Mouse (Mus musculus) embryonic facial prominence, embryonic 15.5 days (tissue): ENCODE data around the gene Hist2h3b. TPM values are rescaled to one million over a fixed set of nuclear protein-coding genes. Genes with fewer than 3 reads are reported as not detected.
"Not testable (repeated sequence)": the region's sequence is repeated elsewhere in the genome, so short reads cannot be mapped to it uniquely, and the experiment has no call there.

Experiments
- ATAC-seq: fragments of 200-750 bp; cut with Nextera tagmentation; 2 replicates; pipeline ENCODE4 v1.8.0; 2017; ENCODE audit warnings: low read depth, moderate TSS enrichment; ENCODE audit not compliant: insufficient number of reproducible peaks, low FRiP score, low TSS enrichment
- H3K27ac ChIP-seq: fragments of 300-500 bp; sonication (generic); replicated peaks from 2 replicates; pipeline ENCODE4 v1.5.1; 2015; ENCODE audit warnings: mild to moderate bottlenecking, inconsistent platforms
- H3K27me3 ChIP-seq: fragments of 300-500 bp; sonication (generic); 2 replicates; pipeline ENCODE4 v1.6.1; 2015; ENCODE audit warnings: inconsistent platforms
- H3K36me3 ChIP-seq: fragments of 300-500 bp; sonication (generic); 2 replicates; pipeline ENCODE4 v1.6.1; 2015; ENCODE audit warnings: mild to moderate bottlenecking, inconsistent platforms
- H3K4me1 ChIP-seq: fragments of 300-500 bp; sonication (generic); 2 replicates; pipeline ENCODE4 v1.6.1; 2015; ENCODE audit warnings: inconsistent platforms
- H3K4me2 ChIP-seq: fragments of 300-500 bp; sonication (generic); replicated peaks from 2 replicates; pipeline ENCODE4 v1.6.1; 2015; ENCODE audit warnings: mild to moderate bottlenecking, inconsistent platforms
- H3K4me3 ChIP-seq: fragments of 300-500 bp; sonication (generic); replicated peaks from 2 replicates; pipeline ENCODE4 v1.5.1; 2015; ENCODE audit warnings: mild to moderate bottlenecking, inconsistent platforms
- H3K9ac ChIP-seq: fragments of 300-500 bp; sonication (generic); 2 replicates; pipeline ENCODE4 v1.6.1; 2015; ENCODE audit warnings: inconsistent platforms
- H3K9me3 ChIP-seq: fragments of 300-500 bp; sonication (generic); replicated peaks from 2 replicates; pipeline ENCODE4 v1.6.1; 2016; ENCODE audit warnings: inconsistent platforms
- WGBS: fragments of 180-500 bp; shearing (Covaris S2); methylation state at CpG from one replicate; pipeline ENCODE4 v1.1.7; 2015; 5-methylcytosine and 5-hydroxymethylcytosine counted together
- polyA plus RNA-seq: library from polyadenylated mRNA; unstranded; fragments of >200 nt; fragmentation: Nextera tagmentation; extraction: Ambion mirVana; gene quantifications from 2 replicates; pipeline ENCODE4 v1.2.1, GENCODE M21; 2015

Hist2h3b gene
- polyA plus RNA-seq, 1 experiment from 2014 or later = 36.0 TPM

- Histone ChIP-seq H3K36me3 (no peaks in the 10 kb centered on the region), H3K27ac (peak overlapping the region; percentile 91), H3K4me3 (peak overlapping the region; percentile 32), H3K4me1 (peaks cover 34% of the 10 kb centered on the region), H3K27me3 (no peaks in the 10 kb centered on the region), H3K4me2 (peak overlapping the region; percentile 39), H3K9me3 (no peaks in the 10 kb centered on the region), H3K9ac (peak overlapping the region; percentile 18; the same call in 1 of the 2 replicates)
- WGBS = 76% methylated on average over 9 of the region's 9 CpGs
- ATAC-seq = no peak
These were observed 27.7 kb upstream of the Hist2h3b start for GRCm38 (mm10) chr3:96240799-96241197.

DNA sequence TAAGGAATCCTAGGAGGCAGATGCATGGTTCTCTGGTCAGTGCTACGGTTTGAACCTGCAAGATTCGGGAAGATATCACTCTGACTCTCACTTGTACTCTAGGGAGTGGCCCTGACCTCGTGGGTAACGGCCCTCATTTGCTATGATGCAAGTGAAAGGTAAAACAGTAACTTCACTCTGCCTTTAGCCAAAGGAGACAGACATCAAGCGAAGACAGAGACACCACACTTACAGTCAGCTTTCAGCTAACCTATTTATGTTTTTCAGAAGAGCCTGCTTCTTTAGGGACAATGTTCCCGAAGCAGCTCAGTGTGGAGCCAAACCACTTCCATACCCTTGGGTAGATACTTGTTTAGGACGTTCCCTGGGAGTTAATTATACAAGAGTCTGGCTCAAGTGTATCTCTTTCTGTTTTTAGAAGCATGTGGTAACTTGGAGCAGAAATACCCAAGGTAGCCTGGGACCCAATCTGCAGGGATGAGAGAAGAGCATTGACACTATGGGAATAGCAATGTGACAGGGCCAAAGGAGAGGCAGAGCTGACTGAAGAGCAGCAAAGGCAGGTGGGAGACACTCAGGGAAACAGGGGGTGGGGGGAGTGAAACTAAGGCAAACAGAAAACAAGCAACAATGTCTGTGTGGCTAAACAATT lies 24.4 kb upstream of the Hist2h3b start:
- Histone ChIP-seq H3K9me3 (no peaks in the 10 kb centered on the region), H3K4me1 (peaks cover 30% of the 10 kb centered on the region), H3K36me3 (no peaks in the 10 kb centered on the region), H3K27ac (peak overlapping the region; percentile 99), H3K9ac (0 out of 2 replicates have a peak overlapping the region, but pooled peaks have one; percentile 64), H3K4me3 (peak overlapping the region; percentile 54), H3K27me3 (no peaks in the 10 kb centered on the region), H3K4me2 (peak overlapping the region; percentile 60)
- ATAC-seq = no peak
- 75% methylated on average over 7 of the region's 7 CpGs for WGBS

- peak within 1 kb of the TSS; percentile 64 for H3K9ac ChIP-seq
- H3K27me3 ChIP-seq, H3K36me3 ChIP-seq, H3K9me3 ChIP-seq: not testable (repeated sequence)
- 0% methylated on average over 21 of the region's 88 CpGs for WGBS
- H3K4me2 ChIP-seq = peak within 1 kb of the TSS; percentile 60
- H3K4me3 ChIP-seq = peak within 1 kb of the TSS; percentile 54
- ATAC-seq = peak; percentile 88
- peak within 1 kb of the TSS; percentile 99 for H3K27ac ChIP-seq
- H3K4me1 ChIP-seq = peaks cover 31% of the 10 kb centered on the region
These were observed 23.2 kb upstream of the Hist2h3b start, which contains the start of gene Hist2h2aa1 for GRCm38 (mm10) chr3:96245003-96245886. Gene Hist2h2aa1 (plus strand): TSS chr3:96245497.

- Histone ChIP-seq H3K27ac (peak overlapping the region; percentile 83; the same call in 1 of the 2 replicates), H3K4me3 (peak overlapping the region; percentile 36), H3K4me1 (peaks cover 27% of the 10 kb centered on the region), H3K4me2 (0 out of 2 replicates have a peak overlapping the region, but pooled peaks have one; percentile 25)
- not testable (repeated sequence) for H3K36me3 ChIP-seq, H3K27me3 ChIP-seq, H3K9ac ChIP-seq, H3K9me3 ChIP-seq, ATAC-seq
- WGBS = under 1% methylated on average over 11 of the region's 21 CpGs
These were observed 22.4 kb upstream of the Hist2h3b start for GRCm38 (mm10) chr3:96246018-96246417.

GRCm38 (mm10) chr3:96246427-96246856 lies 22.0 kb upstream of the Hist2h3b start, which contains the start of gene Hist2h3c1:
Gene Hist2h3c1 (plus strand): TSS chr3:96246685.
- H3K27me3 ChIP-seq, H3K36me3 ChIP-seq, H3K9me3 ChIP-seq: not testable (repeated sequence)
- 0% methylated on average over 5 of the region's 47 CpGs for WGBS
- Histone ChIP-seq H3K27ac (peak within 1 kb of the TSS; percentile 83; the same call in 1 of the 2 replicates), H3K9ac (peak within 1 kb of the TSS; percentile 40), H3K4me1 (peaks cover 25% of the 10 kb centered on the region), H3K4me3 (peak within 1 kb of the TSS; percentile 41), H3K4me2 (peak within 1 kb of the TSS; percentile 44)
- peak; percentile 94 for ATAC-seq

- 1% methylated on average over 11 of the region's 11 CpGs for WGBS
- ATAC-seq = no peak
- Histone ChIP-seq H3K9me3 (no peaks in the 10 kb centered on the region), H3K4me2 (peak overlapping the region; percentile 44), H3K4me1 (peaks cover 22% of the 10 kb centered on the region), H3K36me3 (no peaks in the 10 kb centered on the region), H3K9ac (peak overlapping the region; percentile 40), H3K27me3 (no peaks in the 10 kb centered on the region), H3K27ac (0 out of 2 replicates have a peak overlapping the region, but pooled peaks have one; percentile 51), H3K4me3 (peak overlapping the region; percentile 41)
These were observed 20.9 kb upstream of the Hist2h3b start for GRCm38 (mm10) chr3:96247356-96248140.

DNA sequence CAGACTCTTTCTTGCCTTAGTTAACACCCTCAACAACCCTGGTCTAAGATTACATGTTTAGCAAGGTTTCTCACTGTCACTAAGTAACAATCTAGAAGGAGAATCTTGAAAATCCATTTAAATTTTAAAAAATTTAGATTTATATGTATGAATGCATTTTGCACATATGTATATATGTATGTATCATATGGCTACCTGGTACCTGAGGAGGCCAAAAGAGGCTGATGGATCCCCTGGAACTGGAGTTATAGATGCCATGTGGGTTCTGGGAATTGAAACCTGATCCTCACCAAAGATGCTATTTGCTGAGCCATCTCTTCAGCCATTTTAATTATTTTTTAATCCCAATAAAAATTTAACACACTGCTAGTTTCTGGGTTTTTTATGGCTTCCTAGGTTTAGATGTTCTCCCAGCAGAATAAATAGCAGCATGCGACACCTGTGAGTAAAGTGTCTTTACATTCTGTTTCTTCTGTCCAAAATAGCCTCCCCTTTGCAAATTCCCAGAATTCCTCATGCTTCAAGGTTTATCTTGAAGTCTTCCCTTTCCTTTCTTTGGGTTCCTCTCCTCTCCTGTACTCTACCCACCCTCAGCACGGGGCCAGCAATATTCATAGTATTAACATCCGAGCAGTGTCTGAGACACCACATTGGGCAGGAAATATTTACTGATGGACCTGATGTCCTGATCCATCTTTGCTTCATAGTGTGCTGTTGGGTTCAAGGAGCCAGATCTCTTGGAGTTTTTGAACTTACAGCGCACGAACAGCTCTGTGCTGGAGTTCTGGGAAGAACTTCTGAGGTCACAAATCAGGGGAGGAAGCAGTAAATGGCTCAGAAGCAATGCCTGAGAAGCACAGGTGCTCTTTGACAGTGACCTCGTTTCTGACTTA lies 20.1 kb upstream of the Hist2h3b start:
- Histone ChIP-seq H3K27me3 (no peaks in the 10 kb centered on the region), H3K9ac (no peak overlapping the region), H3K27ac (no peak overlapping the region), H3K9me3 (no peaks in the 10 kb centered on the region), H3K4me3 (peak overlapping the region; percentile 41), H3K36me3 (no peaks in the 10 kb centered on the region), H3K4me1 (peaks cover 19% of the 10 kb centered on the region), H3K4me2 (peak overlapping the region; percentile 44)
- ATAC-seq = no peak
- WGBS = 51% methylated on average over 6 of the region's 6 CpGs

- Histone ChIP-seq H3K36me3 (no peaks in the 10 kb centered on the region), H3K4me2 (peak overlapping the region; percentile 44), H3K4me3 (peak overlapping the region; percentile 41; the same call in 1 of the 2 replicates), H3K4me1 (peaks cover 17% of the 10 kb centered on the region), H3K27me3 (no peaks in the 10 kb centered on the region), H3K9me3 (no peaks in the 10 kb centered on the region), H3K27ac (no peak overlapping the region), H3K9ac (no peak overlapping the region)
- 53% methylated on average over 4 of the region's 4 CpGs for WGBS
- no peak for ATAC-seq
These were observed 19.5 kb upstream of the Hist2h3b start for GRCm38 (mm10) chr3:96249034-96249345.

GRCm38 (mm10) chr3:96250890-96251289 lies 17.6 kb upstream of the Hist2h3b start:
- no peak overlapping the region for H3K4me2 ChIP-seq
- ATAC-seq = no peak
- H3K36me3 ChIP-seq = no peaks in the 10 kb centered on the region
- H3K9ac ChIP-seq = no peak overlapping the region
- no peak overlapping the region for H3K4me3 ChIP-seq
- no peaks in the 10 kb centered on the region for H3K27me3 ChIP-seq
- no peak overlapping the region for H3K27ac ChIP-seq
- 49% methylated on average over 3 of the region's 3 CpGs for WGBS
- H3K9me3 ChIP-seq = no peaks in the 10 kb centered on the region
- peaks cover 15% of the 10 kb centered on the region; the same call in 1 of the 2 replicates for H3K4me1 ChIP-seq

- Histone ChIP-seq H3K27me3 (no peaks in the 10 kb centered on the region), H3K4me3 (no peak overlapping the region), H3K4me2 (no peak overlapping the region), H3K9me3 (no peaks in the 10 kb centered on the region), H3K9ac (no peak overlapping the region), H3K27ac (no peak overlapping the region), H3K36me3 (no peaks in the 10 kb centered on the region), H3K4me1 (peaks cover 15% of the 10 kb centered on the region; the same call in 1 of the 2 replicates)
- no peak for ATAC-seq
- WGBS = 83% methylated on average over 3 of the region's 3 CpGs
These were observed 16.7 kb upstream of the Hist2h3b start for GRCm38 (mm10) chr3:96251787-96252186.
